Mouse (Mus musculus): ENCODE measurements around the gene Man1c1.
A peak's percentile ranks its signal among the peaks of the same experiment; 100 is the strongest.

Man1c1 gene

GRCm38 (mm10) chr4:134575486-134575885 lies 128.6 kb downstream of the Man1c1 start:
- no peak for DNase-seq

DNA sequence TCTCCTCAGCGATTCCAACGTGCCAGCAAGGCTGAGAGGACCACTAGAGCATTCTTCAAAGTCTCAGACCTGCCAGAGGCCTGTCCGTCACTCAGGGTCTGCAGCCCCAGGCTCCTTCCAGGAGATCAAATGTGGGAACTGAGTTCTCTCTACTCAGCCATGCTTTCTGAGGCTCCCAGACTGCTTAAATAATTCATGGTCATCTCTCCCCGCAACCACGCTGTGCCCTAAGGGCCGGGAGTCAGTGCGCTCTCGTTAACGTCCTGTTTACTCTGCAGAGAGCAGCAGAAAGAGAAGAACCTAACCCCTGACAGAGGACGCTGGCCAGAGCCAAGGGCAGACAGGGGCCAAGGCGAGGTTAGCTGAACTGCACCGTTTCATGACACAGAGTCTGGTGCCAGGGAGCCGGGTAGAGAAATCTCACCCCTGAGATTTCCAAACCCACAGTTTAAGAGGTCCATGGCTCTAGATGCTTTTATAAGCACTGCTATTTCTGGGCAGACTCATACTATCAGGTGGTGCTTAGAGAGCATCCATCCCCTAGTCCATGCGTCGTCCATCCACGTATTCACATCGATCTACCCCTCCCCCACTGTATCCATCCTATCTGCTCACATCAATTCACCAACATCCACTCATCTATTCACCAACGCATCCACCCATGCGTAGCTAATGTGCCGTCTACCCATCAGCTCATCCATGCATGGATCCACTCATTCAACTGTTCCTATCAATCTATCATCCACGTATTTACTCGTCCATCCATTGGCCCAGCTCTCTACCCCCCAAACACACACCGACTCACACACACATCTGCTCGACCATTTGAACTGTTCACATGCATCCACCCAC lies 131.4 kb downstream of the Man1c1 start:
- DNase-seq: no peak

DNA sequence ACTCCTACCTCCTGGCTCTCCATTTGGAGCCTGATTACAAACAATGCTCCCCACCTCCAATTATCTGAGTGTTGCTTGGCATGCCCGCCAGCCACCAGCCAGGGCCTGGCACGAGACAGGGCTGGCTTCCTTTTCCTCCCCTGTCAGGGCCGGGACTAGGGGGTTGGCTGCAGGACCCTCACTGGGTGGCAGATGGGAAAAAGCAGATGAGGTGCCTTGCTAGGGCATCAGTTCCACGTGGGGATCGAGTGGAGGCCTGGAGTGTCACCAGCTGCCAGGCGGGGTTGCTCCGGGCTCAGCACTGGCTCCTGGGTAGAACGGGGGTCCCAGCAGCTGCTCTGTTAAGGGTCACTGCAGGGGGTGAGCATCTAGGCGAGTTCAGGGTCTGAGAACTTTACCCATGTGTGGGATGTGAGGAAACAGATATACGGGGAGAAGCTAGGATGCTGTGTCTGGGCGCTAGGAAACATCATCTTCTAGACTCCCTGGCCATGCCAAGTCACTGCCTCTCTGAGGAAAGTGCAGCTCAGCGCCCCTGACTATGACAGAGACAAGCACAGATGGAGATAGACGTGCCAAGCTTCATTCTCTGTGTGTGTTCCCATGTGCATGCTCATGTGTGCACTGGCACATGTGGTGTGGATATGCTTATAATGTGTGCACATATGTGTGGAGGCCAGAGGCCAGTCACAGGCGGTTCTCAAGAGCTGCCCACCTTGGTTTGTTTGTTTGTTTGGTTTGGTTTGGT lies 133.2 kb downstream of the Man1c1 start:
- no peak for DNase-seq

DNA sequence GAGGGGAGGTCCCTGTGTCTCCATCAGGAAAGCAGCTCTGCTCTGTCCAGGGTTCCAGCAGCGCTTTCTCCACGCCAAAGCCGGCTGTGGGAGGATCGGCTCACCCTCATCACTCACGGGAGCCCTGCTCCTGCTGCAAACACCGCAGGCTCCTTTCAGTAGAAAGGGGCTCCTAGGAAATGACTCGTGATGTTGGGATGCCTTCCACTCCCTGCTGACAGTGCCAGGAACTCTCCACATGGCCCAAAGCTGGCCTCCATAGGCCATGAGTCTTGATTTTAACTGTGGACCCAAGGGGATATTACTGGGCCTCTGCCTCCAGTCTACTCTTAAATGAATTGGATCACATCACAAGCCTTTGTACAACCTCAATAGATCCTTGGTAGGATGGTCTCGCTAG lies 134.3 kb downstream of the Man1c1 start:
- DNase-seq: no peak

GRCm38 (mm10) chr4:134569205-134569604 lies 134.9 kb downstream of the Man1c1 start:
- DNase-seq: no peak

GRCm38 (mm10) chr4:134567377-134568226 lies 136.5 kb downstream of the Man1c1 start:
- no peak for DNase-seq

GRCm38 (mm10) chr4:134564093-134564492 lies 140.0 kb downstream of the Man1c1 start:
- no peak for DNase-seq

GRCm38 (mm10) chr4:134563624-134564023 lies 140.5 kb downstream of the Man1c1 start:
- DNase-seq: no peak

DNA sequence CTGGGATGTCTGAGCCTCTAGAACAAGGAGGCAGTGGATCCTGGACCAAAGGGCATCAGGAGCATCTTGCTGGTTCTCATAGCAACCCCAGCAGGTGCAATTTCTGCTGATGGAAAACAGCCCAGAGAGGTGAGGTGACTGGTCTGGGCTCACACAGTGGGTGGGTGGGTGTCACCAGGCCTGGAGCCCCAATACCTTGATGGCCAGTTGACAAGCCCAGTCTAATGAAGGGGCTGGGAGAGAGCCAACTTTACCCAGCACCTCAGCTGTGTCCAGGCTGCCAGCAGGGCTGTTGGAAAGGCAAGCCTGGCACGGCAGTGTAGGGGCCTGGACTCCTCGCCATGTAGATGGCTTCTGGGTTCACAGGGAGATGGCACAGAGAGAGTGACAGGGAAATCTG lies 142.1 kb downstream of the Man1c1 start:
- no peak for DNase-seq

GRCm38 (mm10) chr4:134560699-134561098 lies 143.4 kb downstream of the Man1c1 start:
- no peak for DNase-seq

DNA sequence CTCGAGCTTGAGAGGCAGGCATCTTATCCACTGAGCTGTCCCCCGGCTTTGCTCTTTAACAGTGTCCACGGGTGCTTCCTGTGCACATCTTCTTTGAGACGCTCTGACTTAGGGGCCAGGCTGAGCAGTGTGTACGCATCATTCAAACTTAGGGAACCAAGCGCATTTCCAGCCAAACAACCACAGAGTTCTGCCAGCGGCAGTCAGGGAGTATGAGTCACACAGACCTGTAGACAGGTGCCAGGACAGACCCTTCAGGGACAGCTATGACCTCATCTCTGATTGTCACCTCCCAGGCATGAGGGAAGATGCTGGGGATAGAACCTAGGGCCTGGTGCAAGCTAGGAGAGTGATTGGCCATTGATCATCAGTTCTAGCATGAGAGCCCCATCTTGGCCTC lies 144.9 kb downstream of the Man1c1 start:
- no peak for DNase-seq

- no peak for DNase-seq
These were observed 145.4 kb downstream of the Man1c1 start for GRCm38 (mm10) chr4:134558570-134559113.

DNA sequence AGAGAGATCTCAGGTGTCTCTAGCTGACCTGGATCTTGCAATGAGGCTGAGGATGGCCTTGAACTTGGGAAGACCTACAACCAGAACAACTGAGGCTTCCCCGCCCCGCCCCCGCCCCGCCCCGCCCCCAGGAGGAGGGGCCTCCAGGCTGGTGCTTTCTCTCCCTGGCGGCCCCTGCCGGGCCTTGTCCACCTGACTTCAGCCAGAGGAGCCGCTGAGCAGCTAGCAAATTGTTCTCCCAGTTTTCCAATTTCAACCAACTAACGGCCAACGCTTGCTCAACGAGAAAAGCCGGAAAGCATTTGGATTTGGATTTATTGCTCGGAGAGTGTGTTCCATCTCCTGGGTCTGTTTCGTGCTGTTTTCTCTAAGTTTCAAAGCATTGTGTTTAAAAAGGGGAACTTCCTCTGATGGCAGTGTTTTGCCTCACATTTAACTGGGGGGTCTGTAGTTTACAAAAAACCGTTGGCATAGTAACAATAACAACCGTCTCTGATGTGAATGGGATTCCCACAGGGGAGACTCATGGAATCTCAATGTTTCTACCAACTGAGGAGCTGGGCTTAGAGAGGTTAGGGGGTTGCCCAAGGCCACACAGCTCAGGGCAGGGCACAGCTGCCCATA lies 146.4 kb downstream of the Man1c1 start:
- DNase-seq: no peak

- DNase-seq: no peak
These were observed 148.0 kb downstream of the Man1c1 start for GRCm38 (mm10) chr4:134555956-134556580.

GRCm38 (mm10) chr4:134553631-134554030 lies 150.5 kb downstream of the Man1c1 start:
- no peak for DNase-seq

- DNase-seq: peak; percentile 63
These were observed 152.4 kb downstream of the Man1c1 start, which contains the start of gene Selenon for GRCm38 (mm10) chr4:134551494-134552316. Gene Selenon (minus strand): TSS chr4:134552166.

DNA sequence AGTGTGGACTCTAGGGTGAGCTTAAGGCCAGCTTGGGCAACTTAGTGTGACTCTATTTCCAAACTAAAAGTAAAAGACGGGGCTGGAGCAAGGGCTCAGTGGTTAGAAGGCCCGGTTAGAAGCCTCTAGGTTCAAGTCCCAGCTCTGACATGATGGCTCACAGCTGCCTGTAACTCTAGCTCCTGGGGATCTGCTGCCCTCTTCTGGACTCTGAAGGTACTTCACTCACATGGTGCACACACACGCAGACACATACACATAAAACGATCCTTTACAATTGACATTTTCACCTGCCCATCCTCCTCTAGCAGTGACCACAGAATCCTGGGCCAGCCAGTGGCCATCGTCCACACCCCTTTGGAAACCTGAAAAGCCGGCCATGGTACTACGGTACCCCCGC lies 154.2 kb downstream of the Man1c1 start:
- no peak for DNase-seq

- no peak for DNase-seq
These were observed 155.7 kb downstream of the Man1c1 start for GRCm38 (mm10) chr4:134548169-134548938.

DNA sequence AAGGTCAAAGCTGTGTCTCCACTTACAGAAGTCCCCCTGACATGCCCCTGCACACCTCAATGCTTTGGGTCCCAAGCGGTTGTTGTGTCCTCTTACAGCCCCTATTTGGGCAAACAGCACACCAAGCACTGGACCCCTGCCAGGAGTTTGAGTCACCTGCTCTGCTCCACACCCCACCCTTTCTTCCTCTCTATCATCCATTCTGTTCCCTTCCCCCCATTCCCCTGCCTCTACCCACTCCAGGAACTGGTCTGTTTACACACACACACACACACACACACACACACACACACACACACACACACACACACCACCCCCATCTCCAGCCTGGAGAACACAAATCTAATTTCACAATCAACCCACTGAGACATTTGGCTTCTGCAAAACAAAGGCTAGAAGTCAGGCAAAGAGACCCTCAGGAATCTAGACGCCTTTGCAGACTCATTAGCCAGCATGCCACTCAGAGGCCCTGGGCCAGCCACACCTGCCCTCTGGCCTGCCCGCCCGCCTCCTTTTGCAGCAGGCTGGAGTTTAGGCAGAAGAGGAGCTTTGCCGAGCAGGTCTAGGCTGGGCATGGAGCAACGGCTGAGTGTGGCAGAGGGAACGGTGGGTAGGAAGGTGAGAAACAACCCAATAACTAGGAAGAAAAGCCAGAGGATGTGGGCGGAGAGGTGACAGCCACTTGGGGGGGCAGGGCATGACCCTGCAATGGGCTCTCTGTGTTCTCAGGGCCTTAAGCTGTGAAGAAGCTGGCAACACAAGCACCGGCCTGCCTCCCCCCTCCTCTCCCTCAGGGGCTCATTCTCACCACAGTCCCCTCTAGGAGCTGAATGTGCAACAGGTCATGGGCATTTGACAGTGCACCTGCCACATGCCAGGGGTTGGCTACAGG lies 157.0 kb downstream of the Man1c1 start:
- no peak for DNase-seq

All from right cerebral cortex, postnatal 25 days (tissue).